Mouse (Mus musculus): ENCODE measurements around the gene Usb1. TPM values are rescaled to one million over a fixed set of nuclear protein-coding genes. Genes with fewer than 3 reads are reported as not detected.
A peak's percentile ranks its signal among the peaks of the same experiment; 100 is the strongest.

Usb1 gene
- total RNA-seq, 1 experiment from 2014 or later, result 19.0 TPM

GRCm38 (mm10) chr8:95331156-95331719 lies 846 bp upstream of the Usb1 start:
- peak; percentile 4; the same call in 1 of the 2 replicates for ATAC-seq (replicated peaks; ENCODE audit: insufficient number of reproducible peaks, low FRiP score, low TSS enrichment, poor library complexity, severe bottlenecking)

- ATAC-seq (replicated peaks; ENCODE audit: insufficient number of reproducible peaks, low FRiP score, low TSS enrichment, poor library complexity, severe bottlenecking), result no peak
Observed at GRCm38 (mm10) chr8:95332437-95333199, 534 bp downstream of the Usb1 start.

GRCm38 (mm10) chr8:95335706-95336105 lies 3.6 kb downstream of the Usb1 start:
- peak; percentile 37; the same call in 1 of the 2 replicates for ATAC-seq (replicated peaks; ENCODE audit: insufficient number of reproducible peaks, low FRiP score, low TSS enrichment, poor library complexity, severe bottlenecking)

GRCm38 (mm10) chr8:95336363-95336762 lies 4.3 kb downstream of the Usb1 start:
- no peak for ATAC-seq (replicated peaks; ENCODE audit: insufficient number of reproducible peaks, low FRiP score, low TSS enrichment, poor library complexity, severe bottlenecking)

GRCm38 (mm10) chr8:95341721-95342120 lies 9.6 kb downstream of the Usb1 start:
- ATAC-seq (replicated peaks; ENCODE audit: insufficient number of reproducible peaks, low FRiP score, low TSS enrichment, poor library complexity, severe bottlenecking), result no peak

GRCm38 (mm10) chr8:95344668-95345067 lies 12.6 kb downstream of the Usb1 start:
- no peak for ATAC-seq (replicated peaks; ENCODE audit: insufficient number of reproducible peaks, low FRiP score, low TSS enrichment, poor library complexity, severe bottlenecking)

GRCm38 (mm10) chr8:95346643-95347545 lies 14.8 kb downstream of the Usb1 start:
- no peak for ATAC-seq (replicated peaks; ENCODE audit: insufficient number of reproducible peaks, low FRiP score, low TSS enrichment, poor library complexity, severe bottlenecking)

GRCm38 (mm10) chr8:95348356-95348755 lies 16.3 kb downstream of the Usb1 start:
- no peak for ATAC-seq (replicated peaks; ENCODE audit: insufficient number of reproducible peaks, low FRiP score, low TSS enrichment, poor library complexity, severe bottlenecking)

- ATAC-seq (replicated peaks; ENCODE audit: insufficient number of reproducible peaks, low FRiP score, low TSS enrichment, poor library complexity, severe bottlenecking), result no peak
Observed at GRCm38 (mm10) chr8:95348811-95349630, 16.9 kb downstream of the Usb1 start.

- ATAC-seq (replicated peaks; ENCODE audit: insufficient number of reproducible peaks, low FRiP score, low TSS enrichment, poor library complexity, severe bottlenecking), result no peak
Observed at GRCm38 (mm10) chr8:95351461-95351860, 19.4 kb downstream of the Usb1 start.

- ATAC-seq (replicated peaks; ENCODE audit: insufficient number of reproducible peaks, low FRiP score, low TSS enrichment, poor library complexity, severe bottlenecking), result no peak
Observed at GRCm38 (mm10) chr8:95352151-95352870, 20.2 kb downstream of the Usb1 start, which contains the start of gene Mmp15. Gene Mmp15 (plus strand): TSS chr8:95352268.

- no peak for ATAC-seq (replicated peaks; ENCODE audit: insufficient number of reproducible peaks, low FRiP score, low TSS enrichment, poor library complexity, severe bottlenecking)
Observed at GRCm38 (mm10) chr8:95352871-95353866, 21.1 kb downstream of the Usb1 start.

- no peak for ATAC-seq (replicated peaks; ENCODE audit: insufficient number of reproducible peaks, low FRiP score, low TSS enrichment, poor library complexity, severe bottlenecking)
Observed at GRCm38 (mm10) chr8:95354606-95355005, 22.5 kb downstream of the Usb1 start.

GRCm38 (mm10) chr8:95358550-95359411 lies 26.7 kb downstream of the Usb1 start:
- no peak for ATAC-seq (replicated peaks; ENCODE audit: insufficient number of reproducible peaks, low FRiP score, low TSS enrichment, poor library complexity, severe bottlenecking)

GRCm38 (mm10) chr8:95360181-95361015 lies 28.3 kb downstream of the Usb1 start:
- no peak for ATAC-seq (replicated peaks; ENCODE audit: insufficient number of reproducible peaks, low FRiP score, low TSS enrichment, poor library complexity, severe bottlenecking)

All from monocyte, adult 5-6 weeks (primary cell).